Mouse (Mus musculus) thymus, adult 2 months (tissue): ENCODE measurements around the gene Aph1a. TPM values are rescaled to one million over a fixed set of nuclear protein-coding genes. Genes with fewer than 3 reads are reported as not detected.
A peak's percentile ranks its signal among the peaks of the same experiment; 100 is the strongest.

Experiments used
- DNase-seq: peaks from one replicate; pipeline ENCODE4 v3.0.0; 2021
- H3K27ac ChIP-seq: fragments of 200-500 bp; 2 replicates; pipeline ENCODE4 v1.5.1; 2012; ENCODE audit warnings: low read length, control low read depth; ENCODE audit not compliant: control insufficient read depth, insufficient read depth
- H3K27me3 ChIP-seq: fragments of 200-500 bp; 2 replicates; pipeline ENCODE4 v1.6.1; 2012; ENCODE audit warnings: mild to moderate bottlenecking, low read length, moderate library complexity, mixed read lengths; ENCODE audit not compliant: control insufficient read depth, insufficient read depth
- H3K36me3 ChIP-seq: fragments of 200-500 bp; 2 replicates; pipeline ENCODE4 v1.6.1; 2012; ENCODE audit warnings: mild to moderate bottlenecking, low read length, moderate library complexity; ENCODE audit not compliant: control insufficient read depth, insufficient read depth
- H3K4me1 ChIP-seq: fragments of 200-500 bp; replicated peaks from 2 replicates; pipeline ENCODE4 v1.6.1; 2012; ENCODE audit warnings: low read length; ENCODE audit not compliant: control insufficient read depth, insufficient read depth
- H3K4me3 ChIP-seq: fragments of 200-500 bp; 2 replicates; pipeline ENCODE4 v1.5.1; 2012; ENCODE audit warnings: mild to moderate bottlenecking, low read length, control low read depth, moderate library complexity; ENCODE audit not compliant: control insufficient read depth, insufficient read depth
- CTCF ChIP-seq: fragments of 200-500 bp; IDR thresholded peaks from 2 replicates; pipeline ENCODE4 v1.5.1; 2012; ENCODE audit warnings: mild to moderate bottlenecking, control low read depth, low read length, moderate library complexity, borderline replicate concordance; ENCODE audit not compliant: control insufficient read depth, poor library complexity, insufficient read depth; ENCODE audit errors: extremely low read depth
- POLR2A ChIP-seq: fragments of 200-500 bp; IDR thresholded peaks from 2 replicates; pipeline ENCODE4 v1.6.1; 2012; ENCODE audit warnings: mild to moderate bottlenecking, low read length, control low read depth, moderate library complexity; ENCODE audit not compliant: control insufficient read depth, poor library complexity, insufficient read depth; ENCODE audit errors: extremely low read depth
- WGBS: fragments of 180-500 bp; shearing (Covaris S2); methylation state at CpG from one replicate; pipeline ENCODE4 v1.1.7; 2018; 5-methylcytosine and 5-hydroxymethylcytosine counted together
- polyA plus RNA-seq: library from polyadenylated mRNA; depleted of rRNA; stranded (reverse); fragments of >200 nt; gene quantifications from 2 replicates; pipeline ENCODE4 v1.2.3, GENCODE M21; 2012

Gene Aph1a
- polyA plus RNA-seq, 1 experiment, result 139 TPM

DNA sequence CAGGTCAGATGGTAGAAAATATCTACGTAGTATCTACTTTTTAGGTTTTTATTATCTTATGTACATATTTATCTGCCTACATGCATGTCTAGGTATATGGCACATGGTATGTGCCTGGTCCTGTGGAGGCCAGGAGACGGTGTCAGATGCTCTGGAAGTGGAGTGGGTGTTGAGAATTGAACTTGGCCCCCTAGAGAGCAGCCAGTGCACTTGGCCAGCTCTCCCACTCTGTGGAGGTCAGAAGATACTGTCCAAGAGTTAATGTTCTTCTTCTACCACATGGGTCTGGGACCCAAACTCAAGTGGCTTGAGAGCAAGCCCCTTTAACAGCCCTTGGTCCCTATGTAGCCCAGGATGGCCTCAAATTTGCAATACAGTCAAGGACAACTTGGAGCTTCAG lies 26.4 kb upstream of the Aph1a start:
- H3K36me3 ChIP-seq, result peaks cover 14% of the 10 kb centered on the region
- no peak for TF ChIP-seq CTCF
- TF ChIP-seq POLR2A, result no peak
- WGBS, result 97% methylated on average over 2 of the region's 2 CpGs

DNA sequence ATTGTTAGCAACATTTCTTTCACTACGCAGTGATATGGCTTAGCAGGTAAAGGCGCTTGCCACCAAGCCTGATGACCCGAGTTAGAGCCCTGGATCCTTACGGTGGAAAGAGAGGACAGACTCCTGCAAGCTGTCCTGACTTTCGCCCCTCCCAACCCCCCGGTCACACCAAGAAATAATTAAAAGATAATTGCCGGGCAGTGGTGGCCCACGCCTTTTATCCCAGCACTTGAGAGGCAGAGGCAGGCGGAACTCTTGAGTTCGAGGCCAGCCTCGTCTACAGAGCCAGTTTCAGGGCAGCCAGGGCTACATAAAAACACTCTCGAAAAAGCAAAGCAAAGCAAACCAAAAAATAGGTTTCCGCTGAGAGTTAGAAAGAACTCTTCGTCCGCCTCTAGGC lies 22.8 kb upstream of the Aph1a start:
- no peak for DNase-seq
- TF ChIP-seq POLR2A (no peak), CTCF (no peak)
- 9% methylated on average over 15 of the region's 15 CpGs for WGBS
- peaks cover 9% of the 10 kb centered on the region for H3K36me3 ChIP-seq
- H3K4me3 ChIP-seq, result peak overlapping the region; percentile 62
- peak overlapping the region; percentile 39 for H3K27ac ChIP-seq
- H3K27me3 ChIP-seq, result no peaks in the 10 kb centered on the region
- peaks cover 6% of the 10 kb centered on the region for H3K4me1 ChIP-seq

More for the DNA sequence above, 26.4 kb upstream of the Aph1a start:
- no peak overlapping the region for H3K4me3 ChIP-seq
- no peak overlapping the region for H3K27ac ChIP-seq
- H3K4me1 ChIP-seq, result peaks cover 6% of the 10 kb centered on the region
- DNase-seq, result no peak
- H3K27me3 ChIP-seq, result no peaks in the 10 kb centered on the region

DNA sequence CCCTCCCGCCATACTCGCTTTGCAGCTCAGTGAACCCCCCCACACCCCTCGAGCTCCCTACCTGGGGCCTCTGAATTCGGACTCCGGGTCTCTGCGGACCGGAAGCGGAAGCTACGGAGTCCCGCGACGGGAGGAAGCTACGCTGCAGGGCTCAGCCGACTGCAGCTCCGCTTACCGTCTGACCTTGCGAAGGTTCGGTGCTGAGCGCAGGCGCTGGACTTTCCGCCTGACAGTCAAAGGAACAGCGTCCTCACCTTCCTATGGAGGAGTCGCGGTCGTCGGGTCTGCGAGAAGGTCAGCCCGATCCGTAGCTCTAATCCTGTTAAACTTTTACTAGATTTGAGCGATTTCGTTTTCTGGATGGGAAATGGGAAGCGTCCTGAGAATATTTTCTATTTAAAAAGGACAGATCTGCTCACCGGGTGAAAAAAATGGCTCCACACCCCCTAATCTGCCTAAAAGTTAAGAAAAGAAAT lies 22.3 kb upstream of the Aph1a start, which contains the start of gene Mrps21:
TSS of gene Mrps21 (minus strand) at position 128 of the 476 bp plus-strand sequence.
- WGBS, result under 1% methylated on average over 33 of the region's 33 CpGs
- peak within 1 kb of the TSS; percentile 39 for H3K27ac ChIP-seq
- H3K4me3 ChIP-seq, result peak within 1 kb of the TSS; percentile 62
- no peaks in the 10 kb centered on the region for H3K27me3 ChIP-seq
- TF ChIP-seq POLR2A, result peak; percentile 77
- TF ChIP-seq CTCF, result 0 out of 2 replicates have a peak, but pooled peaks have one; percentile 24
- H3K4me1 ChIP-seq, result peaks cover 6% of the 10 kb centered on the region
- peaks cover 9% of the 10 kb centered on the region for H3K36me3 ChIP-seq
- DNase-seq, result peak; percentile 83

DNA sequence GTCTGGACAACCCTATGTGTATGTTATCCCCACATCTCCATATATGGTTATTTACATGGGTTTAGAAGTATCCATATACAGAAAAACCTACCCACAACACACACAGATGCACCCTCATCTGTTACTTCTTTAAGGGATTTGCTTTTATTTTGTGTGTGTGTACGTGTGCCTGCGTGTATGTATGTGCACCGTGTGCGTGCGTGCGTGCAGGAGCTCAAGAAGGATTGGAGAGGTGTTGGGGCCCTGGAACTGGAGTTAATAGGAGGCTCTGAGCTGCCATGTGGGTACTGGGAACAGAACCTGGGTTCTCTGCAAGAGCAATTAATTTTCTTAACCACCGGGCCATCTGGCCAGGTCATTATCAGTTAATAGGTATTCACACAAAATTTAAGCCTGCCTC lies 21.7 kb upstream of the Aph1a start:
- Histone ChIP-seq H3K4me1 (peaks cover 6% of the 10 kb centered on the region), H3K36me3 (peaks cover 9% of the 10 kb centered on the region), H3K4me3 (no peak overlapping the region), H3K27ac (no peak overlapping the region), H3K27me3 (no peaks in the 10 kb centered on the region)
- no peak for DNase-seq
- no peak for TF ChIP-seq CTCF
- TF ChIP-seq POLR2A, result no peak
- WGBS, result 85% methylated on average over 7 of the region's 7 CpGs

DNA sequence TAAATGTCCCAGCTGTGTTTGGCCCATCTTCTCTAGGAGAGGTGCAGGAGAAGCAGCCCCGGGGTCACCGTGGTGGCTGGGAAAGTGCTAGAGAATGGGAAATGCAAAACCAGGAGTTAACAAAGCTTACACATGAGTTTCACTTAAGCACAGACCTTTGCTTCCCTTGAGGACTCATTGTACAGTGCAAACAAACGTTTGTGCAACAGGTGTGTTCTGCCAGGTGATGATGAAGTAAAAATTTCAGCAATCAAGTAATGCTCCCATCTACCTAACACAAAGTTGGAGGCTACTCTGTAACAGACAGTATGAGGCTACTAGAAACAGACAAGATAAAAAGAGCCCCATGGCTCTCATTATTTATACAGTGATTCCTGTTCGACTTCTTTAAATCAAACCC lies 14.7 kb upstream of the Aph1a start:
- H3K4me1 ChIP-seq, result peaks cover 12% of the 10 kb centered on the region
- H3K36me3 ChIP-seq, result no peaks in the 10 kb centered on the region
- no peak for DNase-seq
- H3K4me3 ChIP-seq, result no peak overlapping the region
- 97% methylated on average over 4 of the region's 4 CpGs for WGBS
- no peaks in the 10 kb centered on the region for H3K27me3 ChIP-seq
- TF ChIP-seq POLR2A (no peak), CTCF (no peak)
- H3K27ac ChIP-seq, result no peak overlapping the region

DNA sequence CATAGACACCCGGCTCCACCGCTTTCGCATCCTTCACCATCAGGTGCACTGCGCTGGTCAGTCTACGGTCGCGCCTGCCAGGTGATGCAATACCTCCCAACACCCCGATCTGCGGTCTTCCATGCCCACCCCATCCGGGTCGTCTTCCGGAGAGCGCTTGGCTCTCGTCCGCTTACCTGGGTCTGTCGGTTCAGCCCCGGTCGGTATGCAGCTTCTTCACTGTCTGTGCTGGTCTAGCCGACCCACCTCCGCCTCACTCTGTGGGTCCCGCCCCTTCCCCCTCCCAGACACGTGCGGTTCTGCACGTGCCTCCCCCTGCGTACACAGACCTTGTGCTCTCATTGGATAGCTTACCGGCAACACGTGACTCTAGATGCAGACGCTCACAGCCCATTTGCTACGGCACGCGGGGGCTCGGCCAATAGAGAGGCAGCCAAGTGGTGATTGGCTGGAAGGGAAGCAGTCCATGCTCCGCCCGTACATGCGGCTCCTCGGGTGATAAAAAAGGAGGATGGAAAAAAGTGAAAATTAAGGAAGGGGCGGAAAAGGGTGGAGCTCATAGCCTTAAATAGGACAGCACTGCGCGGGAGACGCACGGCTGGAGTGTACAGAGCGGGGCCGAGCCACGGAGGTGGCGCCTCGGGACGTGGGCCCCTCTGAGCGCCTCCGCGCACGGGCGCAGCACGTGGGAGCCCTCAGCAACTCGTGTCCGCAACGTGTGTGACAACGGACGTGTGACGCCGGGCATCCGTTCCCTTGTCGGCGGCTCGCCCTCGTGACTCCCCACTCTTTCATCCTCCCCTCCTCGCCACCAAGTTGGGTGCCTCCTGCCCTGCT lies 11.6 kb upstream of the Aph1a start, which contains the start of gene Ciart:
TSS of gene Ciart (minus strand) at position 273 of the 837 bp plus-strand sequence.
- H3K36me3 ChIP-seq, result no peaks in the 10 kb centered on the region
- DNase-seq, result peak; percentile 89
- no peaks in the 10 kb centered on the region for H3K27me3 ChIP-seq
- peaks cover 12% of the 10 kb centered on the region for H3K4me1 ChIP-seq
- H3K27ac ChIP-seq, result no peak within 1 kb of the TSS
- TF ChIP-seq CTCF (0 out of 2 replicates have a peak, but pooled peaks have one; percentile 12), POLR2A (0 out of 2 replicates have a peak, but pooled peaks have one; percentile 16)
- H3K4me3 ChIP-seq, result peak within 1 kb of the TSS; percentile 50
- under 1% methylated on average over 66 of the region's 66 CpGs for WGBS
